Mouse (Mus musculus) hindbrain, embryonic 12.5 days (tissue): Measurements from ENCODE around the gene Mycl. TPM values are rescaled to one million over a fixed set of nuclear protein-coding genes. Genes with fewer than 3 reads are reported as not detected.

Experiments used
- ATAC-seq: fragments of 200-750 bp; cut with Nextera tagmentation; 2 replicates; pipeline ENCODE4 v1.8.0; 2017; ENCODE audit warnings: moderate TSS enrichment; ENCODE audit not compliant: low FRiP score
- H3K27ac ChIP-seq: fragments of 300-500 bp; sonication (generic); 2 replicates; pipeline ENCODE4 v1.5.1; 2016; ENCODE audit warnings: mild to moderate bottlenecking
- H3K27me3 ChIP-seq: fragments of 300-500 bp; sonication (generic); 2 replicates; pipeline ENCODE4 v1.6.1; 2016; ENCODE audit warnings: mild to moderate bottlenecking
- H3K36me3 ChIP-seq: fragments of 300-500 bp; sonication (generic); 2 replicates; pipeline ENCODE4 v1.6.1; 2016; ENCODE audit warnings: mild to moderate bottlenecking
- H3K4me1 ChIP-seq: fragments of 300-500 bp; sonication (generic); 2 replicates; pipeline ENCODE4 v1.6.1; 2016
- H3K4me2 ChIP-seq: fragments of 300-500 bp; sonication (generic); replicated peaks from 2 replicates; pipeline ENCODE4 v1.6.1; 2016; ENCODE audit warnings: mild to moderate bottlenecking
- H3K4me3 ChIP-seq: fragments of 300-500 bp; sonication (generic); 2 replicates; pipeline ENCODE4 v1.5.1; 2016; ENCODE audit warnings: mild to moderate bottlenecking
- H3K9ac ChIP-seq: fragments of 300-500 bp; sonication (generic); 2 replicates; pipeline ENCODE4 v1.6.1; 2016; ENCODE audit warnings: mild to moderate bottlenecking, moderate library complexity
- H3K9me3 ChIP-seq: fragments of 300-500 bp; sonication (generic); replicated peaks from 2 replicates; pipeline ENCODE4 v1.6.1; 2016; ENCODE audit warnings: mild to moderate bottlenecking
- WGBS: fragments of 180-500 bp; shearing (Covaris S2); methylation state at CpG from one replicate; pipeline ENCODE4 v1.1.7; 2016; 5-methylcytosine and 5-hydroxymethylcytosine counted together
- polyA plus RNA-seq: library from polyadenylated mRNA; unstranded; fragments of >200 nt; fragmentation: Nextera tagmentation; extraction: Ambion mirVana; gene quantifications from 2 replicates; pipeline ENCODE4 v1.2.1, GENCODE M21; 2016

Mycl gene
- 103 and 105 TPM in 2 replicates for polyA plus RNA-seq

DNA sequence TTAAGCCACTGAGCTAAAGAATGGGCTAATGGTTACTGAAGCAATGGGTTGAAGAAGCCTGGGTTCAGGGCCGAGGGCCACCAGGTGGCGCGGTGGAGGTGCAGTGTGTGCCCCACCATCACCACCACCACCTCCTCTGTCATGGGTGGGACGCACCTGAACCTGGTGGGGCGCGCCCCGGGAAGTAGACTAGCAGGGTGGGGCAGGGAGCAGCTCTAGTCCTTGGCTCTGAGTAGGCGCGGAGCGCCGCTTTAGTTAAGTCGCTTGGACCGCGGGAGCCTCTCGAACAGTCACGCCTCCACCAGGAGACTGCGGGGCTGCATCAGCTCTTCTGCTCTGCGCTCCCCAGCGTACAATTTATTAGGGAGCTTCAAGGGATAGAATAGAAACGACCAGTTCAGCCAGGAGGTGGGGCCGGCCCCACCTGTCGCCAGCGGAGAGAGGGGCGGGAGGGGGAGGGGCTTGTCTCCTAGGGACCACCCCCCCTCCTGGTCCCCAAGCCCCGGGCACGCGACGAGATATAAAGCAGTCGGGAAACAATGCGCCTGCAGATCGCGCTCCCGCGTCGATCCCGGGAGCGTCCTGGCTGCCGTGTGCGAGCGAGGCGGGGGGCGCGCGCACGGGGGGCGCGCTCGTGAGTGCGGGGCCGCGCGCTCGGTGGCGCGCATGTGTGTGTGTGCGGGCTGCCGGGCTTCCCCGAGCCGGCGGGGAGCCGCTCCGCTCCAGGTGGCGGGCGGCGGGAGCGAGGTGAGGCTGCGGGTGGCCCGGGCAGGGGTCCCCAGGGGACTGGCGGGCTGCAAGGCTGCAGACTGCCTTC is at the start of gene Mycl:
Mycl (plus strand) TSS at position 249 of the 817 bp plus-strand sequence.
- Histone ChIP-seq H3K36me3 (peaks cover under 1% of the 10 kb centered on the region; the same call in 1 of the 2 replicates), H3K9ac (peak within 1 kb of the TSS; percentile 93), H3K4me1 (peaks cover 30% of the 10 kb centered on the region), H3K27me3 (no peaks in the 10 kb centered on the region), H3K4me3 (peak within 1 kb of the TSS; percentile 80), H3K9me3 (no peaks in the 10 kb centered on the region; the same call in 1 of the 2 replicates), H3K27ac (peak within 1 kb of the TSS; percentile 96), H3K4me2 (peak within 1 kb of the TSS; percentile 82)
- under 1% methylated on average over 67 of the region's 69 CpGs for WGBS
- peak; percentile 74 for ATAC-seq

DNA sequence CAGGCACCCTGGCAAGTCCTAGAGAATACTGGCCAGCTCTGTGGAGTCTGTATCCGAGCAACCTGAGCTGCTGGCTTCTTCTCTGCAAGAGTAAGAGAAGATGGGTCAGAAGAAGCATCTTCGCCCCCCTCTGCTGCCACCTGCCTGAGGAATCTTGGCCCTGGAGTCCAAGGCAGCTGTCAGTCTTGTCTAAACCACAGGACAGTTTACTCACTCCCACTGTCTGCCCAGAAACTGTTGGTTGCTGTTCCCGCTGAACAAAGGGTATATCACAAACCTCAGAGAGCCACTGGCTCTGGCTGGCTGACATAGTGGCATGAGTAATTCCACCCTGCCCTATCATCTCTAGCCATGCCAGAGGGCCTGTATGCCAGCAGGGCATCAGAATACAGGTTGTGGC is 48.2 kb upstream of the Mycl start:
- H3K4me2 ChIP-seq: no peak overlapping the region
- H3K9me3 ChIP-seq: no peaks in the 10 kb centered on the region
- peaks cover 61% of the 10 kb centered on the region for H3K36me3 ChIP-seq
- H3K4me3 ChIP-seq: no peak overlapping the region
- no peaks in the 10 kb centered on the region for H3K27me3 ChIP-seq
- no peak for ATAC-seq
- WGBS: 88% methylated on average over 3 of the region's 3 CpGs
- H3K9ac ChIP-seq: no peak overlapping the region
- H3K4me1 ChIP-seq: no peaks in the 10 kb centered on the region
- no peak overlapping the region for H3K27ac ChIP-seq

DNA sequence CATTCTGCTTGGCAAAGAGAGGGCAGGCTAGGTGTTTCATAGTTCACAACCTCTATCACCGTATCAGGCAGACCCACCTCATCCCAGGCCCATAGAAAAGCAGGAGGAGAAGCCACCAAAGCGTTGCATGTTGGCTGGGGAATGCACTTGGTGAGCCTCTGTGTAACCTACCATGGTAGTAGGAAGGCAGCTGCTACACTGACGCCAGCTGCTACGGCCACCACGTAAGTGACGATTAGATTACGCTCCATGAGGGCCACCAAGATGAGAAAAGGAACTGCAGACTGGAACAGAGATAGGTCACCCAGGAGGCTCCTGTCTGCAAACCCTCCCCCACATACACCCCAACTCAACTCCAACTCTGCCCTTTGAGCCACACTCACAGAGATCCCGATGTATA is 46.4 kb upstream of the Mycl start:
- H3K9ac ChIP-seq: no peak overlapping the region
- no peaks in the 10 kb centered on the region for H3K4me1 ChIP-seq
- no peak overlapping the region for H3K4me3 ChIP-seq
- H3K27ac ChIP-seq: no peak overlapping the region
- H3K9me3 ChIP-seq: no peaks in the 10 kb centered on the region
- H3K27me3 ChIP-seq: no peaks in the 10 kb centered on the region
- WGBS: 95% methylated on average over 8 of the region's 8 CpGs
- ATAC-seq: no peak
- no peak overlapping the region for H3K4me2 ChIP-seq
- peaks cover 61% of the 10 kb centered on the region for H3K36me3 ChIP-seq

DNA sequence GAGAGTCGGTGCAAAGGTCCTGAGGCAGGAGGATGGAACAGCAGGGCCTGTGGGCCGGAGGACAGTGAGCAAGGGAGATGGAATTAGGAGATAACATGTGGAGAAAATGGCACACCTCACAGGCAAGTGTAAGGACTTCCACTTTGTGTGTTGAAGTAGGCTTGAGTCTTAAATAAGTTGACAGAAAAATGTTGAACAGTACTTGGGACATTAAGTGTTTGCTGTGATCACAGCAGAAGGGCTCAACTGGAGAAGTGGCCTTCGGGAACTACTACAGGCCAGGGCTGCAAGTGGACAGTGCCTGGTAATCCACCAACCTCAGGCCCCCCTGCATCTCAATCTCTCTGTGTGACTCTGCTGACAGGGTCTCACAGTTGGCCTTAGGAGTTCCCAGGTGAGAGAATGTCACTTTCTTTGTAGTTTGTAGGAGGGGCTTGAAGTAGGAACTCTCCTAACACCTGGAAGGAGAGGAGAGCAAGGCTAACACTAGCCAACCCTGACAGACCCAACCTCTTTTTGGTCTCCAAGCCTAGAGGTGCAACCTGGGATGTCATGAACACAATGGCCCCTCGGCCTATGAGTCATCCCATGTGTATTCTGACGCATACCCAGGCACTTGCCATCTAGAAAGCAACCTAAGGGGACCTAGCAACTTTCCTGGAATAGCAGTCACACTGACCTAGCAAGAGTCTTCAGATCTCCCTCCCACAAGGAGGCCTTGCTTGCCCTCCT is 40.6 kb upstream of the Mycl start:
- Histone ChIP-seq H3K9me3 (no peaks in the 10 kb centered on the region), H3K36me3 (peaks cover 22% of the 10 kb centered on the region), H3K27me3 (no peaks in the 10 kb centered on the region), H3K4me1 (peaks cover 33% of the 10 kb centered on the region), H3K4me3 (peak overlapping the region; percentile 21), H3K9ac (peak overlapping the region; percentile 57), H3K27ac (peak overlapping the region; percentile 86), H3K4me2 (peak overlapping the region; percentile 51)
- ATAC-seq: peak; percentile 33
- WGBS: 69% methylated on average over 5 of the region's 5 CpGs

DNA sequence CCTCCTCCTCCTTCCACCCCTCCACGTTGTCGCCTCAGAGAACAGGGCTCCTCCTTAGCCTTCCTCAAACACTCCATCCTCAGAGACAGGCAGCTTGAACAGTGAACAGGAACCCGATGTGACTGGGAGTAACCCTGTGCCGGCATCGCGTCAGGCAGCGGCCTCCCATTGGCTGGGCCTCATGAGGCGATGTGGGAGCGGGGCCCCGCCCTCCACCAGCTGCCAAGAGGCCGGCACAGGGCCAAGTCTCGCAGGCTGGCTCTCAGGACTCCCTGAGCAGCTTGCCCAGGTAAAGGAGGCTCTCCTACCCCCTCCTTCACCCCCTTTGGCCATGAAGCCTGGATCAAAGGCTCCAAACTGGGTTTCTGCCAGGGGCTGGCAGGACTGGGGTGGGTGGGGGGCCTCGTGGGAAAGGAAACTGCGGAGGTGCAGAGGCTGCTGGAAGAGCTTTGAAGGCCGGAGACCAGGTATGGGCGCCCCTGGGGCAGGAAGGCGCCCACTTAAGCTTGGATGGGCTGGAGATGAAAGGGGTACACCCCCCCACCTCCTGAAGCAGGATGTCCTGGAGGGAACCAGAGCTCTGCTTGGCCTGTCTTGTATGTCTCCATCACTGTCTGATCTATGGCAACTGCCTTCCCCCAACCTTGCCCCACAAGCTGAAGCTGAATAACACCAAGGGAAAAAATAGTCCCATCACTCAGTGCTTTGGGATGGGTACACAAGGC is 39.9 kb upstream of the Mycl start:
- WGBS: 8% methylated on average over 16 of the region's 17 CpGs
- Histone ChIP-seq H3K4me1 (peaks cover 36% of the 10 kb centered on the region), H3K9me3 (no peaks in the 10 kb centered on the region), H3K9ac (peak overlapping the region; percentile 57), H3K4me3 (peak overlapping the region; percentile 21), H3K4me2 (peak overlapping the region; percentile 51), H3K27ac (peak overlapping the region; percentile 86), H3K36me3 (peaks cover 16% of the 10 kb centered on the region), H3K27me3 (no peaks in the 10 kb centered on the region)
- ATAC-seq: peak; percentile 93

DNA sequence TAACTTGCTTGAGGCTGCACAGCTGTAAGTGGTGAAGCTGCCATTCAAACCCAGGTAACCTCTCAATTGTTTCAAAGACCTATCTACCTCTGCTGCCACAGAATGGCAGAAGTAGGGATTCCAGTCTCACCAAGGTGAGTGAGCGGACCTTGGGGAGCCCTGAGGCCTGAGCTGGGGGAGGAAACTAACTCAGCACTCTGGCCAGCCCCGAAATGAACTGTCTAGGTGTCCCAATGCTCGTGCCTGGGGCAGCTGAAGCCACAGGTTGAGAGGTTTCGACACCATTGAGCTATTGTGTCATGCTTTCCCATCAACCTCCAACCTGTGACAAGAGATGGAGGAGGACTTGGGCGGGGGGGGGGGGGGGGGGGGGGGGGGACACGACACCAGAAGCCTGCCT is 39.2 kb upstream of the Mycl start:
- ATAC-seq: no peak
- peaks cover 39% of the 10 kb centered on the region for H3K4me1 ChIP-seq
- peaks cover 9% of the 10 kb centered on the region for H3K36me3 ChIP-seq
- H3K9ac ChIP-seq: no peak overlapping the region
- H3K4me2 ChIP-seq: no peak overlapping the region
- H3K4me3 ChIP-seq: no peak overlapping the region
- 83% methylated on average over 5 of the region's 6 CpGs for WGBS
- H3K9me3 ChIP-seq: no peaks in the 10 kb centered on the region
- H3K27me3 ChIP-seq: no peaks in the 10 kb centered on the region
- peak overlapping the region; percentile 86; the same call in 1 of the 2 replicates for H3K27ac ChIP-seq

DNA sequence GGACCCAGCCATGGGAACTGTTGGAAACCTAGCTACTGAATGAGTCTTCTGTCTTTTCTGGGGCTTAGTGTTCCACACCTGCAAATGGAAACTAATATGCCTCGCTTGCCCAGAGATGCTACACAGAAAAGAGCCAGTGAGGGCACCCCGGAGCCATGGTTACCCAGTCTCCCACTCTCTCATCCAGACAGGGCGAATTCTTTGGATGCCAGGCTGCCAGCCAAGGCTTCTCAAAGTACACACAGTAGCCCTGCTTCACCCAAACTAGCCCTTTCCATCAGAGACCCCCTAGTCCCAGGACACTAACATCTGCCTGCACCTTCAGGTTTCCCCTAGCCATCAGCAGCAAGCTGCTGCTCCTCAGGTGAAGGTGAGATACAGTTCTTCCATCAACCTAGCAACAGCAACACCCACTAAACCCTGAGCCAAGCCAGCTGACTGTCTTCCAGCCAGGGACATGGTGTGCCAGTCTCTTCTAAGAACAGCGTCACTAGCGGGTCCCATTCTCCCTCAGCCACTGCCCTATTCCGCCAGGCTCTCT is 36.9 kb upstream of the Mycl start:
- peaks cover 57% of the 10 kb centered on the region for H3K4me1 ChIP-seq
- no peaks in the 10 kb centered on the region for H3K27me3 ChIP-seq
- H3K27ac ChIP-seq: peak overlapping the region; percentile 37; the same call in 1 of the 2 replicates
- H3K4me3 ChIP-seq: no peak overlapping the region
- H3K4me2 ChIP-seq: peak overlapping the region; percentile 99
- ATAC-seq: no peak
- H3K9ac ChIP-seq: no peak overlapping the region
- H3K9me3 ChIP-seq: no peaks in the 10 kb centered on the region
- peaks cover 3% of the 10 kb centered on the region for H3K36me3 ChIP-seq
- WGBS: 89% methylated on average over 6 of the region's 6 CpGs

DNA sequence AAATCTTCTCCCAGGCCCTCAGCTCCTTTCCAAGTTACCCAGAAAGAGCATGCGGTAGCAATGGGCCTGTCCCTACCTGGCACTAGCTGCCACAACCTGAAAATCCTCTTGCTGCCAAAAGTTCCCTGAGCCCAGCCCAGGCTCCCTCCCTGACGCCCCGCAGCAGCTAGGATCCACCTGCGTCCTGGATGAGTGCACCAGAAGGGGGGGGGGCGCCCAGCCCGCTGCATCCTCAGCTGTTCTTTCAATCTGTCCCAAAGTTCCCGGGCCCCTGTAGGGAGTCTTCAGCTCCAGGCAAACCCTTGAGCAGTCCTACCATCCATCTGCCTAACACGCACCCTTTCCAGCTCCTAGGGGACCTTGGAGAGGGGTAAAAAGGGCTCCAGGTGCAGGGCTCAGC is 35.6 kb upstream of the Mycl start:
- Histone ChIP-seq H3K36me3 (peaks cover 3% of the 10 kb centered on the region), H3K9ac (peak overlapping the region; percentile 79), H3K4me1 (peaks cover 53% of the 10 kb centered on the region), H3K27me3 (no peaks in the 10 kb centered on the region), H3K27ac (no peak overlapping the region), H3K9me3 (no peaks in the 10 kb centered on the region), H3K4me2 (peak overlapping the region; percentile 99), H3K4me3 (peak overlapping the region; percentile 67)
- ATAC-seq: no peak; the same call in 1 of the 2 replicates
- WGBS: 9% methylated on average over 8 of the region's 8 CpGs

DNA sequence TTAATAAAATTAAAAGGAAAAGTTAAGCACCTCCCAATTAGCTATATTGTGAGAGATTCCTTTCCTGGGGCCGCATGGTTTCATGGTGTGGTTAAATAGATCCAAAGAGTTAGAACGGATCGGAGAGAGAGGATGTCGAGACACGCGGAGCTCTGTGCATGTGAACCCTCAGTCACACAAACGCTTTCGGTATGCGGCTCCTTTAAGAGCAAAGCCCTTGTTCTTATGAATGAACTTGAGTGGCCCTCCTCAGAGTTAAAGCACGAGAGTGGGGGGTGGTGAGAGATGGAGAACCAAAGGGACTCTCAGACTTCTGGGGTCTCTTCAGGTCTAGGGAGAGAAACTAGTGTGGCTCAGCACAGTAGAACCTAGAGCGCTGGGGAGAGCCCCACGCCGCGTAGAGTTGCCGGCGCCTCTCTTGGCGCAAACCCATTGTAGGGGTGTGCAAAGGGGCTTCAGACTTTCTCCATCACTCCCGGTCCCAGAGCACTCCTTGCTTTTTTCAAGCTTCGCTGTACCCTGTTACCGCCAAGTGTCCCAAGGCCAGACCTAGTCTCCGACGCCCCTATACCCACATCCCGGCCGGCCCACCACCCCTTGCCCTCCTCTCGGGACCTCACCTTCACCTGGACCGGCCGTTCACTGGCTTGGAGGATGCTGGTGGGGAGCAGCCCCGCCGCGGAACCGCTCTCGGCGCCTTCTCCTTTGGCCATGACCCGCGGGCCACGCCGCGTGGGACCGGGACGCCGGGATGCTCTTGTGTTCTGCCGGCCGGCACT is 34.9 kb upstream of the Mycl start:
- Histone ChIP-seq H3K4me1 (peaks cover 46% of the 10 kb centered on the region), H3K9me3 (no peaks in the 10 kb centered on the region), H3K27me3 (no peaks in the 10 kb centered on the region), H3K27ac (peak overlapping the region; percentile 30; the same call in 1 of the 2 replicates), H3K4me3 (peak overlapping the region; percentile 67), H3K9ac (peak overlapping the region; percentile 79), H3K4me2 (peak overlapping the region; percentile 99), H3K36me3 (peaks cover 3% of the 10 kb centered on the region)
- peak; percentile 51 for ATAC-seq
- under 1% methylated on average over 43 of the region's 43 CpGs for WGBS

DNA sequence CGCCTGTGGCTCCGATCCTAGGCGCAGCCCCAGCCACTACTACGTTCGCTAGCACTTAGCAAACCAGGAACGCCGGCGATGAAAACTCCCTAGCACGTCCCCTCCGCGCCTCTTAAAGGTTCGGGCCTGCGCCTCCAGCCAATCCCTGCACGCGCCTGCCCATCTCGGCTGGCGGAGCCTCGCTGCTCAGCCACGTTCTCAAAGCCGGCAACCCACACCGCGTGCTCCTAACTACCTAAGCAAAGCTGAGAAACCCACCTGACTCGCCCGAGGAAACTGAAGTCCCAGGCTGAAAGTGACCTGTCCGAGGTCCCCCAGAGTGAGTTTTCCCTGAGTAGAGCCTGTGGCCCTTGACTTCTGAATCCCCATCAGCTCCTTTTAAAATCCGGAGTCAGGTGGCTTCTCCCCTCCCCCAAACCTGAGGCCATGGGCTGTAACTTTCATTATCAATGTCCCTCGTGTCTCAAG is 34.3 kb upstream of the Mycl start, which contains the start of gene Mfsd2a:
Mfsd2a (minus strand) TSS at position 89 of the 468 bp plus-strand sequence.
- no peaks in the 10 kb centered on the region for H3K9me3 ChIP-seq
- H3K36me3 ChIP-seq: peaks cover 3% of the 10 kb centered on the region
- H3K27ac ChIP-seq: peak within 1 kb of the TSS; percentile 30; the same call in 1 of the 2 replicates
- peak; percentile 73 for ATAC-seq
- H3K4me3 ChIP-seq: peak within 1 kb of the TSS; percentile 67
- peak within 1 kb of the TSS; percentile 79 for H3K9ac ChIP-seq
- no peaks in the 10 kb centered on the region for H3K27me3 ChIP-seq
- H3K4me1 ChIP-seq: peaks cover 40% of the 10 kb centered on the region
- peak within 1 kb of the TSS; percentile 99 for H3K4me2 ChIP-seq
- 1% methylated on average over 27 of the region's 27 CpGs for WGBS

DNA sequence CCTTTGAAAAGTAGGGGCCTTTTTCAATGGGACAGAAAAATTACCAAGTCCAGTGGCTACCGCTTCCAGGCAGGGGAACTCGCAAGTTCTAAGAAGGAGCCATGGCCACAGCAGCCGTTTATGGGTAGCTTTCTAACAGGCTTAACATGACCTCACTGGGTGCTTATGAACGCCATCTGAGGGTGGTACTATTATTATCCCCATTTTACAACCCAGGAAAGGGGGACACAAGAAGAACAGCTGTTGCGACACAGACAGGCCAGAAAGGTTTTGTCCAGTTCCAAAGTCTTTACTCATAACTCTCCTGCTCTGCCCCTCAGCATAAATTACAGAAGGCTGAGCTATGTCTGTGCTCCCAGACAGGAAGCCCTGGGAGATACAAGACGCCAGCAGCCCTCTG is 33.9 kb upstream of the Mycl start:
- Histone ChIP-seq H3K4me3 (peak overlapping the region; percentile 67), H3K36me3 (peaks cover 3% of the 10 kb centered on the region), H3K27ac (no peak overlapping the region), H3K27me3 (no peaks in the 10 kb centered on the region), H3K9me3 (no peaks in the 10 kb centered on the region), H3K4me2 (peak overlapping the region; percentile 99), H3K4me1 (peaks cover 38% of the 10 kb centered on the region), H3K9ac (0 out of 2 replicates have a peak overlapping the region, but pooled peaks have one; percentile 79)
- WGBS: 18% methylated on average over 6 of the region's 6 CpGs
- no peak for ATAC-seq
